Mouse (Mus musculus): ENCODE data around the gene Fkbp1a.

Gene Fkbp1a

GRCm38 (mm10) chr2:151546571-151546970, 4.3 kb downstream of the Fkbp1a start:
- no peak for DNase-seq (ENCODE audit: low read depth)

DNA sequence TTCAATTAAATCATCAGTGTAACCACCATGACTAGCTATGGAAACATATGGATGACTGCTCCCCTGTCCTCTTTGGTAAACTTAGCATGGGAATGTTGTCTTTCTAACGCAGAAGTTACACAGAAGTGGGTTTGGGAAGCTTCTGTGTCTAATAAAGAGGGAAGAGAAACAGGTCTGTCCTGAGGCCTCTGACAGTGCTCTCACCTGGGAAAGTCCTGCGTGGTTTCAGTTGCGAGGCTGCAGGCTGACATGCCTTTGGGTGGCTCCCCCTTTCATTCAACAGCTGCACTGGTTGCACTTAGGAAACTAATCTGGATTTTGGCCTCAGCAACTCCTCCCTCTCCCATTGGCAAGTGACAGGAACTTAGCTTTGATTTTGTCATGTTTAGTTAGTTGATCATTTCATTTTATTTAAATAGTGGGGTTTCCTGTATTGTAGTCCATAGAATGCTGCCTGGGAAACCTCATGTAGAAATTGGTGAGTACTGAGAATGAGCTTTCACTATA, 7.4 kb downstream of the Fkbp1a start:
- DNase-seq (ENCODE audit: low read depth): no peak

DNA sequence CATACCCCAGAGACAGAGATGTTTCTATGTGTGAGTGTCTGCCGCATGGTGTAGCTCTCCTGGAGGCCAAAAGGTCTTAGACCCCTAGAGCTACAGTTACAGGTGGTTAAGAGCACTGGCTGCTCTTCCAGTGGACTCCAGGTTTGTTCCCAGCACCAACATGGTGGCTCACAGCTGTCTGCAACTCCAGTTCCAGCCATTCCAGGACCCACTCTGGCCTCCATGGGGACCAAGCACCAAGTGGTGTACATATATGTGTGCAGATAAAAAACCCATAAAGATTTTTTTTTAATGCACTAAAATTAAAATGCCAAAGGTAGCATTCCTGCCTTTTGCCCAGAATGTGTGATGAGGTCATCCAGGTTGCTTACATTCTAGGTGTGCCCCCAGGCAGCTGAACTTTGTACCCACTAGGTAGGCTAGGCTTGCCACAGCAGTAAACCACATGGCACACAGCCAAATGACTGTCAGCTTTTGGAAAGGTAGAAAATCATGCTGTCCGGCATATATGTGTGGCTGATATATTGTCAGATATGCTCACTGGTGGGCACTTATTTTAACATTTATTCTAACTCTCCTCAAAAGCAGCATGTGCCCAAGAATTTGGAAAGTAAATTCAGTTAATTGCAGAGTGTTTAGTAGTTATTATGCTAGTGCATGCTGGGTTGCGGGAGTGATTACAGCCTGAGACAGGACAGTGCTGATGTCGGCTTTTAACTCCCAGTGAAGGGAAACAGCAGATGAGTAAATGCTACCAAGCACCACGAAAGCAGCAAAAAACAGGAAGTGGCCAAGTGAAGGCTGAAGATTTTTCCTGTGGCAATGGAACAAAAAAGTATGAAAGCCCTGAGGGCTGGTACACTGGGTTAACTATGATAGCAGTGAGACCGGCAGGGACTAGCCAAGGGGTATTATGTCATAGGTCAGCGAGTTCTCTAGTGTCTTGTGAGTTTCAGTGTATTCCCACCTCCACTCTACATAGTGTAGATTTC, 20.9 kb downstream of the Fkbp1a start:
- DNase-seq (ENCODE audit: low read depth): peak; percentile 69

DNA sequence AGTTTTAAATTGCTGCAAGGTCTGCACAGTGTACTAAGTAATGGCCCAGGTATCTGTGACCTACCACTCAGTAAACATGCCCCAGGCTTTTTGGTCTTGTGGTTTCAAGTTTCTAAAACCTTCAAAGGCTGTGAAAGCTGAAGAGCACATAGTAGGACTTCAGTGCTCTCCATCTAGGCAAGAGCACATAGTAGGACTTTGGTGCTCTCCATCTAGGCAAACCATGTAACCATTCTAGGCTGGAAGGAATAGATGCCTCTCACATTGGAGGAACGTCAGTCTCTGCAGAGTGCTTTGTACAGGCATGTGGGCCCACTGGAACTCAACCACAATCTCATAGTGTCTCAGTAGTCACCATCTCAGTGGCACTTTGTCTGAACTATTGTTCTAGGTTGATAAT, 21.7 kb downstream of the Fkbp1a start:
- DNase-seq (ENCODE audit: low read depth): no peak

DNA sequence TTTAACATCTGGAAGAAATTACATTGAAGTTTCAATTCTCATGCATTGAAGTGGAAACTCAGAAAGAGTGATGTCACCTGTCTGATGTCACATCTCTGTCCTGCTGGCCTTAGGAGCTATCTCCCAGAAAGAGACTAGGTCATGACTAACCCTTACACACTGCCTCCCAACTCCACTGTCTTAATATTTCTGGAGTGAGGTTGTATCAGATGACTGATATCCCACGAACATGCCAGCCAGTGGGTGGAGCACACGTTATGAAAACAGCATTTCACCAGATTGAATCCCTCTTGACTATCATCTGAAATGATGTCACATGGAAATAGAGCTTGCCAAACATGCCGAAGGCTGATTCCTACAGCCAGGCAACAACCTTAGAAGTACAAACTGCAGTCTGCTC, 22.7 kb downstream of the Fkbp1a start:
- DNase-seq (ENCODE audit: low read depth): no peak

DNA sequence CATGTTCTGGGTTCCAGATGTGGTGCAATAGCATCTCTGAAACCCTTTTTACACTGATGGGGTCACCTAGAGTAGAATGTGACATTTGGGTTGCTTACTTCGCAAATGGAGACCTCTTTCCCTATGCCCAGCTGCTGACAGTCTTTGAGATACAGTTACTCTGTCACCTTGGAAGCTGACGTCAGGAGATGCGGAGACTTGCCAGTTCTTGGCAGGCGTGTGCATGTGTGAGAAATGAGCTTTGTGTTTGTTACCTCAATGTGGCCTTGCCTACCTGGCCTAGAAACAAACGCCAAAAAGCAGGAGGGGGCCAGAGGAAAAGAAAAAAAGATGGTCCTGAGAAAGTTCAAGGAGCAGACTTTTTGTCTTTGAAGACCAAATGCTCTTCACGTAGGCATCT, 24.6 kb downstream of the Fkbp1a start:
- DNase-seq (ENCODE audit: low read depth): no peak

- peak; percentile 37 for DNase-seq (ENCODE audit: low read depth)
Measured at GRCm38 (mm10) chr2:151569452-151569851, 27.2 kb downstream of the Fkbp1a start.

DNA sequence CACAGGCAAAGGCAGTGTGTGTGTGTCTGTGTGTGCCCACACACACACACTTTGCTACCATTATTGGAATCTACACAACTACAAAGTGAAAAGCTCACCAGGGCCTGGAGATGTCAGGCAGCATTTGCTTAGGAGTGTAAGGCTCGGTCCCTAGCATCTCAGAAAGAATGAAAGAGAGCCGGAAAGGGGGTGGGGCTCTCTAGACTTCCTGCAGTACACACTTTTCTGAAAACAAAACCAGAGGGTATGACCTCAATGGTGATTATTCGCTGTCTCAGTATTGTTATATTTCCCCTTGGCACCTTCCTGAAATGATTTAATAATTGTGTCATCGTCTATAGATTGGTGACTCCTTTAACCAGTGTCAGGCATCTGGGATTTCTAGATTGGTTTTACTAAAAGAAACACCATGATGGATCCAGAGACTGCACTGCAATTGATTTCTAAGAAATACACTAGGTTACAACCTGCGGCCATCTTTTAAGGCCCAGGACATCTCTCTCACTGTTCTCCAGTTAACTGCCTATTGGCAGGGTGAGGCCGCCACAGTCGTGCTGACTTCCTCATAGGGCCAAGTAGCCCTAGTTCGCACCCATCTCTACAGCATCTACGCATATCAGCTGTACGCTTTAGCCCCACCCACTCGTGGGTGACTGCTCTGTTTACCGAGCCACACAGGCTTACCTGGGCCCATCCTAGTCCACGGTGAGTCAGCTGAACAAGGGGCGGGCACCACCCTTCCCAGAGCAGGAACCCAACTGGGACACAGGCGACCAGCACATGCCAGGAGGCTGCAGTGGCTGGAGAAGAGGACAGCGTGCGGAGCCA, 29.8 kb downstream of the Fkbp1a start, which contains the start of gene Sdcbp2:
TSS of gene Sdcbp2 (plus strand) at position 750 of the 828 bp plus-strand sequence.
- DNase-seq (ENCODE audit: low read depth): no peak

DNA sequence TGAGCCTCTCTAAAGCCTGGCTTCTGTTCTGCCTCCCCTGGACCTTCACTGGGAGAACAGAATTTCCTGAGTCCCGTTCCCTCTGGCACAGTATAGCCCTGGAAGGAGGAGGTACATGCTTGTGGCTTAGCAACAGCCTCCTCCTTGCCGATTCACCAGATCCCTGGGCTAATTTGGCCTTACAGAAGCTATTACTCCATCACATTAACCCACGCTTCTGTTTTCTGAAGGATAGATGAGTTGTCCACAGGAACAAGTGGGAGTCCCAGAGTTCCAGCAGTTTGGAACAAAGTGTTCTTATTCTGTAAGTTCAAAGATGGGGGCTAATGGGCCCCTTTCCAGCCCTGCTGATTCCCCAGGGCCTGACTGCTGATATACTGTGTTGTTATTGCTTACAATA, 31.4 kb downstream of the Fkbp1a start:
- DNase-seq (ENCODE audit: low read depth): no peak

GRCm38 (mm10) chr2:151574607-151575006, 32.3 kb downstream of the Fkbp1a start:
- no peak for DNase-seq (ENCODE audit: low read depth)

DNA sequence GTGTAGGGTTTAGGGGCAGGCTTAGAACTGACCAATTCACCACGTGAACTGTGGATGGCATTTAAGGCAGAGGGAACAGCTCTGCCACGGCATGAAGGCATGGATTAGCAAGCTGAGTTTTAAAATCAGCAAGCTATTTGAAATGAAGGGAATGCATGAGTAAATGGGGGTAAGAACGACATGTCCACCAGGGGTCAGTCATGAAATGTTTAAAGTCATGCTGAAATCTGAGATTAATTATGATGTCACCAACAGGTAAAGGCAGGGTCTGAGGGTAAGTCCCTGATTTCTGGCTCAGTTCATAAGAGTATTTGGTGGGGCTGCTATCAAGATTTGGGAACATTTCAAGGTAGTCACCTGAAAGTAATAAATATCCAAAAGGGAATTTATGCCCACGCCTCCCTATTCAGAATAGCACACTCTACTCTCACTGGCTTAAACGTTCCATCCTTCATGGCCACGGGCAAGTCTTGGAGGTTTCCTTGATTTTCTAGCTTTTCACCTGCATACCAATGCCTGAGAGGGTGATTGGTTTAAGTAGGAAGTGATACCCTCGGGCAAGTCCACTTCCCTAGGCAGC, 32.9 kb downstream of the Fkbp1a start:
- DNase-seq (ENCODE audit: low read depth): peak; percentile 40

- DNase-seq (ENCODE audit: low read depth): no peak
Measured at GRCm38 (mm10) chr2:151575699-151576389, 33.6 kb downstream of the Fkbp1a start.

DNA sequence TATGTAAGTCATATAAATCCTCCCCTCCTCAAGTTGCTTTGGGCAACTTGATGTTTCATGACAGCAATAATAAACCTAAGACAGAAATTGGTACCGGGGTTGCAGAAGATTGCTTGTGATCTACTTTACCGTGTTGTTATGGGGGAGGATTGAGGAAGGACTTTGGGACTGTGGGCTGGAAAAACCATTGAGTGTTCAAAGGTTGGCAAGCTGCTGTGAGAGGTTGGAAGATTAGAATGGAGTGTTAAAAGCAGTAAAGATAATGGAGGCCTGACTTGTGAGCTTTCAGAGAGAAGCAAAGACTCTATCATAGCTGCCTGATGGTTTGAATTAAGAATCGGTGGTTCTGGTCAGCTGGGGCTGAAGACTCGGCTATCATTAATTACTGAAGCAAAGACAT, 36.9 kb downstream of the Fkbp1a start:
- no peak for DNase-seq (ENCODE audit: low read depth)

DNA sequence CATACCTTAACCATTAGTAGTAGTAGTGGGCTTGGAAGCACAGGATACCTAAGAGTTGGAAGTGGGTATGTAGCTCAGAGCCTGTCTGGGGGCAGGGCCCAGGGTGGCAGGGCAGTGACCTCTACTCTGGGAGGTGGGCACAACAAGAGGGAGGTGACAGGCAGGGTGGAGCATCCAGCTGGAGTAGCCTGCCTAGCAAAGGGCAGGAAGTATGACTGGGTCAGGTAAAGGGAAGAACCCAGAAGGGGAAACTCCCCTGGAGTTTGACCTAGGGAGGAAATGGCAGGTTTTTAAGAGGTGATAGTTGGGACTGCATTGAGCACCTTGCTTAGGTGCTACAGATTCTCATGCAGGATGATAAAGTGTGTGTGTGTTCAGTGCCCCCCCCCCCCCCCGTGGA, 38.7 kb downstream of the Fkbp1a start:
- DNase-seq (ENCODE audit: low read depth): no peak

- DNase-seq (ENCODE audit: low read depth): no peak
Measured at GRCm38 (mm10) chr2:151585934-151586333, 43.7 kb downstream of the Fkbp1a start.

- DNase-seq (ENCODE audit: low read depth): peak; percentile 51
Measured at GRCm38 (mm10) chr2:151586807-151587206, 44.5 kb downstream of the Fkbp1a start.

GRCm38 (mm10) chr2:151587306-151587705, 45.0 kb downstream of the Fkbp1a start:
- DNase-seq (ENCODE audit: low read depth): peak; percentile 86

DNA sequence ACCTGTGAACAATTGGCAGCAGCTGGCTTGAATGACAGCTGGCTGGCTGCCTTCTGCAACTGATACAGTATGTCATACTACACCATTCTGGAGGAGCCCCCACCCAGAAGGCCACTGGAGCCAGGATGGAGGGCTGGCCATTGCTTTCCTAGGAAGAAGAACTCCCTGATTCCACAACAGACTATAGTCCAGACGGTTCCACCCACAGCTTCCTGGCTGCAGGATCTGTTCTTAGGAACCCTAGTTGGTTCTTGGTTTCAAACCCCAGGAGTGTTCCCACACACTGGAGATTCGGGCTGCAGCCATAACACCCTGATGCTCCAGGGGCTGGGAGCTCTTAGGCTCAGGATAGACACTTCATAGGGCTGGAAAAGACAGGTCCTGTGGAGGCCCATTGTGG, 55.8 kb downstream of the Fkbp1a start:
- no peak for DNase-seq (ENCODE audit: low read depth)

DNA sequence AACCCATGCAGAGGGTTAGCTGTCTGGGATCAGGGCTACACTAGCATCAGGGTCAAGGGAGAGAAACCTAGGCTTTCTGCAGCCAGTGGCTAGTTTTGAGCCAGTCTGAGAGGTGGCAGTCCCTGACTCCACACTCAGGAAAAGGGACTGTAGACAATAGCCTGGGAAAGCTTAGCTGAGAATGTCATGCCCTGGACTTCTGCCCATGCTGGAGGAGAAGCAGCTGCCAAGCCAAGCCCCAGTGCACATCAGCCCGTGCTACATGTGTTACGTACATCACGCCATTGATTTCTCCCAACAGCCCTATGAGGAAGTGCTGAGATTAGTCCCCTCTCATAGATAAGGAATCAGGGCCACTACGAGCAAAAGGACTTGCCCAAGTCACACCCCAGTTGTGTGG, 59.8 kb downstream of the Fkbp1a start:
- no peak for DNase-seq (ENCODE audit: low read depth)

DNA sequence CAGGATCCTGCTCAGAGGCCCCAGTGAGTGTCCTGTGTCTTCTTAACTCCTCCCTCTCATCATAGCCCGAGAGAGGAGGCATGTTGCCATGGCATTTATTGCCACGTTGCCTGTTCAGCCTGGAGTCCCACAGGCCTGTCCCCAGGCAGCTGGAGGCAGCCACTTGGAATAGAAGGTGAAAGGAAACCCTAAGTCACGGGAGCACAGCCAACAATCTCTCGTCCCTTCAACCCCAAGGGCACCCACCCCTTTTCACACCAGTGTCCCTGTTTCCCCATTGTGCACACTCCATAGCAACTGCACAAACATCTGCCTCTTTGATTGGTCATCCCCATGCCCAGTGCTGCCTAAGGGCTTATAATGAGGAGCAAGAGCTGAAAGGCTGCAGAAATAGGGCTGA, 61.3 kb downstream of the Fkbp1a start:
- DNase-seq (ENCODE audit: low read depth): no peak

- DNase-seq (ENCODE audit: low read depth): peak; percentile 7
Measured at GRCm38 (mm10) chr2:151605437-151605987, 63.2 kb downstream of the Fkbp1a start.

All from 416B (cell line).